Mouse (Mus musculus) spleen, postnatal 14 days (tissue): ENCODE results near the gene Zcchc3.
"Not testable (repeated sequence)": the region's sequence is repeated elsewhere in the genome, so short reads cannot be mapped to it uniquely, and the experiment has no call there.

Experiments used
- DNase-seq, 2 experiments: peaks; one replicate each; pipeline ENCODE4 v3.0.0; 2021 to 2022; ENCODE audit warnings: low spot score in 2 of 2

Zcchc3 gene

DNA sequence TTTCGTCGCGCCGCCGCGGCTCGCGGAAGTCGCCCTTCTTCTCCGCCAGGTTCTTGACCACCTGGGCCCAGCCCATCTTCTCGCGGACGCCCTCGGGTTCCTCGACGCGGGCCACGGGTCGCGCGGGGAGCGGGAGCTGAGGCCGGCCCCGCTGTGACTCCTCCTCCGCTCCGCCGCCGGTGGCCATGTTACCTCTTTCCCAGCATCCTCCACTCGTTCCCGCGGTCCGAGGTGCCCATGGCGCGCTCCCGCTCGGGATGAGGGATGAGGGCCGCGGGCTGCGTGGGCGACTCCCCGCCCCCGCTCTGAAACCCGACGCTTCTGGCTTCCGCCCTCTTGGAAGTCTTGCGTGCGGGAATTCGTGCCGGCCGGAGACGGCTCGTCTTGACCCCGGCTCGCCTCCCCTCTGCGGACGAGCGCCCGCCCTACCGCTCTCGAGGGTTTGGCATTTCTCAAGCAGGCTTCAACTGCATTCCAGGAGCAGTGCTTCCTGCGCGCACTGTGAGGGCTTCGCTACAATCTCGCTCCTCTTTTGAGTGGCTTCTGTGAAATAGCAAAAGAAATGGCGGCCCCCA, at the start of gene Zcchc3:
Gene Zcchc3, minus strand, starts transcription at position 437 of the 575 bp plus-strand sequence.
- peak; percentile 51 to 66 for DNase-seq

- DNase-seq: no peak
Measured at GRCm38 (mm10) chr2:152459241-152459640, 44.4 kb upstream of the Zcchc3 start.

DNA sequence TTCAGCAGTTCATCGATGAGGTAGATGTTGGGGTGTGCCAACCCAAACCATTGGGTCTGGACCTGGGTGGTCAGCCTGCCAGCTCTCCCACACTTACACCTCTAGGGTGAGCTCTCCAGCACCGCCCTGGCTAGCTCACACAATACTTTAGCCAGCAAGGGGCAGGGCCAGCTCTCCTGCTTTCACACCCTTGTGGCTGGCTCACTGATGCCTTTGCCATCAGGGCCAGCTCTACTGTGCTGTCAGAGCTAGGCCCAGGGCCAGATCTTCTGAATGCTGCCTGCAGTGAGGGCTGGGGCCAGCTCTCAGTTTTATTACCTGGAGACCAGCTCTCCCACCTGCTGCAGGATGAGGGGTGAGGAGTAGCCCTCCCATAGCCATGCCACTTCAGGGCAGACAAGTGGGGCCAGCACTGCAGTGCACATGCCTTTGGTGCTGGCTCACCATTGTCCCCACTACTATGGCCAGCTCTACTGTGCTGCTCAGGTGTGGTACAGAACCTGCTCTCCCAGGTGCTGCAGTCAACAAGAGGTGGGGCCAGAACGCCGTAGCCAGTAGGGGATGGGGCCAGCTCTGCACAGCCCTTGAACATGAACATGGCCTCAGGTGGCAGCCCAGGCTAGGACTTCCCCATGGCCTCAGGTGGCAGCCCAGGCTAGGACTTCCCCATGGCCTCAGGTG, 37.4 kb upstream of the Zcchc3 start:
- no peak for DNase-seq

GRCm38 (mm10) chr2:152450241-152450640, 35.4 kb upstream of the Zcchc3 start:
- DNase-seq: peak in 1 of 2 experiments; percentile 27

DNA sequence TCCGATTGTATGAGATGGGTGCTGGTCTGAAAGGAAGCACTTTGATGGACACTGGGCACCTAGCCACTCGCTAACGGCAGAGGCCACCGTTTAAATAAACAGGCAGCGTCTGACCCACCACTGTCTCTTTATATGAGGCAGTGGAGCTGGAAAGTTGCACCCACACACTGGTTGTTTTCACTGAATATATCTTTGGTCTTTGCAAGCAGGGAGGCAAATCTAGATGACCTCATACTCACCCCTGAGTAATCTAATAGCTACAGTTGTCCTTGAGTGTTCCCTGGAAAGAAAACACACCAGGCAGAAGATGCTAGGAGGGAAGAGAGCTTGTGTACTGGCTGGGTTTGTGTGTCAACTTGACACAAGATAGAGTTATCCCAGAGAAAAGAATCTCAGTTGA, 32.6 kb upstream of the Zcchc3 start:
- DNase-seq: no peak

- DNase-seq: no peak
Measured at GRCm38 (mm10) chr2:152446642-152447041, 31.8 kb upstream of the Zcchc3 start.

- DNase-seq: no peak
Measured at GRCm38 (mm10) chr2:152443281-152443680, 28.5 kb upstream of the Zcchc3 start.

DNA sequence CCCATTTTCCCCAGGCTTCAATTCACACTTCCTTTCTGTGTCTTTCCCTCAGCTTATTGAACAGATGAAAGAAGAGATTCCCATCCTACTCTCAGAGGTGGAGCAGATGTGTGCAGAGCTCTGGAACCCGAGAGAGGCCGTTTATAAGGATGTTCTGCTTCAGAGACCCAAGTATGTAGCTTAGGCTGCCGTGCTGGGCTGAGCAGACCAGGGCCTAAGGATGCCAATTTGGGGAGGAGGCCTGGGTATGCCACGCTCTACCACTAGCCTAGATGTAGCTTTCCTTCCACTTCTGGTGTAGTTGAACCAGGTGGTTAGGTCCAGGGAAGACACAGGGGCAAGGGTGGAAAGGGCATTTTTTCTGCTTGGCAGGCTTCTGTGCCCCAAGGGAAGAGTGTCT, 27.5 kb upstream of the Zcchc3 start:
- DNase-seq: no peak

DNA sequence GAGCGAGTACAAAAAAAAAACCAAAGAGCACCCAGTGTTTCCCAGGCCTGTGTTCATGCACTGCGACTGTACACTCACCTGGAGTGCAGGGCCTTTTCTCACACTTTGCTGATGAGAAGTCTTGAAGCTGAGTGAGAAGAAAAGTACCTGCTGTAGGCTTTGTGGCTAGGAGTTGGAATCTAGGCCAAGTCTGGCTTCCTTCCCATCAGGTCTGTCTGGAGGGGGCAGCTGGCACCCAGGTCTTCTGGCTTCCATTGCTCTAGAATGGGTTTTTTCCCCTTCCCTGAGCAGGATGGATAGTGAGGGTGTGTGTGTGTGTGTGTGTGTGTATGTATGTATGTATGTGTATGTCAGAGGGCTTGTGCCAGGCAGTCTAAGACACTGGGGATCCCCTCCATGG, 25.0 kb upstream of the Zcchc3 start:
- DNase-seq: no peak

DNA sequence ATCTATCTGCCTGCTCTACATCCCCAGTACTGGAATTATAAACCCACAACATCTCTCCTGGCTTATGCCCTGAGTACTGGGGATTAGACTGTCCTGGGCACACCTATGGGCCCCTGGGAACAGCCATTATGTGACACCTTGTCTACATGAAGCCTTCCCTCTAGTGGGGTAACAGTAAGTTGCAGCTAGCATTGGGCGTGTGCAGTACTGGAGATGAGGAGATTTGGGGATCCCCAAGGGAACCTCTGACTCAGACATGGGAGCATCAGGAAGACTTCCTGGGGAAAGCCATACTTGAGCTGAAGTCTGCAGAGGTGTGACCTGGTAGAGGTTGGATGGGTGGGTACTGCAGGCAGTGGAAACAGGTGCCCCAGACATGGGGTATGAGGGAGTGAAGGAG, 24.1 kb upstream of the Zcchc3 start:
- DNase-seq: no peak

GRCm38 (mm10) chr2:152436983-152437860, 22.4 kb upstream of the Zcchc3 start:
- DNase-seq: peak; percentile 57 to 74

DNA sequence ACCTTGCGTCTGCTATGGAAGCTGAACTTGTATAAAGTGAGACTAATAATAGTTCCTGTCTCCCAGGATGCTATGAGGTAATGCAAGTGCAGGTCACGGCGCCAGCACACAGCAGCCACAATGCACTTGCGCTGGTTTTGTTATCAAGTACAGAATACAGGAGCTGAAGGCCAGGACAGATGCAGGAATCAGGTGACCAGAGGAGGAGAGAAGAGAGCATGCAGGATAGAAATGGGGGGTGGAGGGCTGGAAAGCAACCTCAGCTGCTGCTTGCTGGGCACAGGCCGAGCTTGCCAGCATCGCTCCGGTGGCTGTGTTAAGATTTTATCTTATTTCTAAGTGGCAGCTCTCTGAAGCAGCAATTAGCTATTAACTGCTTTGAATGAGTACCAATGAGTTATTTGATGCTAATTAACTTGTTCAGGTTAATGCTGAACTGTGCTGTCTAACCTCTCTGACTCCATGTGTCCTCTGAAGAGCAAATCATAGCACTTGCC, 21.6 kb upstream of the Zcchc3 start:
- DNase-seq: no peak

- not testable (repeated sequence) for DNase-seq
Measured at GRCm38 (mm10) chr2:152428481-152428880, 13.7 kb upstream of the Zcchc3 start.

DNA sequence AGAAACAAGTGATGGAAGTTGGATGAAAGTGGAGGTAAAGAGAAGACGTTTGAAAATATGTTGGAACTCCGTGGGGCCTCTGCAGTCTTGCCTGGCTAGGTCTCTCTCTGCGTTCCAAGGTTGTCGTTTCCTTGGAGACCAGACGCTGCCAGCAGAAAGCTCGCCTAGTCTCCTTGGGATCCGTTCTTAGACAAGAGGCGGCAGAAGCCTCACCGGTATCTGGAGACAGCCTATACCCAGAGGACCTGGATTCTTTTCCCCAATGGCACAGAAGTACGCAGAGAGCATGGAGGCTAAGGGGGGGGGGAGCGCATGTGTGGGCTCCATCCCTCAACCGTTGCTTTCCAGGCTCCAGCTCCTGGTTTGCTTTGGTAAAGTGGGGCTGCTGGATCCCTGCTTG, 12.7 kb upstream of the Zcchc3 start:
- no peak for DNase-seq

GRCm38 (mm10) chr2:152415786-152416185, 959 bp upstream of the Zcchc3 start:
- no peak for DNase-seq

DNA sequence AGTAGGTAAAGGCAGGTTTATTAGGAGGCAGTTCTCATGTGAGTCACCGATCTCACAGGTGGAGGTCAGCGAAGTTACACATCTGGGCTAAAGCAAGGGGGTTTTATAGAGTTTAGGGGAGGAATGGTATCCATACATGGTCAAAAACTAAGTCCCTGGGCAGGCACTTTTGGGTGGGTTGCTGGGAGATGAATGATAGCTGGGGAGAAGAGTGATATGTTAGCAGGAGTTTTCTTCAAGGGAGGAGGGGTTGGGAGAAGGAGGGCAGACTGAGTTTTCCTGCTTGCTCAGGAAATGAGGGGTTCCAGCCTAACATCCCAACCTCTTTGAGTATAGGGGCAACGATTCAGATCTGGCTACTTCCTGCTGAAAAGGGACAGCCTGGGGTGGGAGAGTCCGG, 460 bp upstream of the Zcchc3 start, which contains the start of gene 6820408C15Rik:
Gene 6820408C15Rik, plus strand, starts transcription at position 301 of the 400 bp plus-strand sequence.
- DNase-seq: no peak

GRCm38 (mm10) chr2:152413765-152414584, 852 bp downstream of the Zcchc3 start:
- DNase-seq: peak; percentile 16 to 22

DNA sequence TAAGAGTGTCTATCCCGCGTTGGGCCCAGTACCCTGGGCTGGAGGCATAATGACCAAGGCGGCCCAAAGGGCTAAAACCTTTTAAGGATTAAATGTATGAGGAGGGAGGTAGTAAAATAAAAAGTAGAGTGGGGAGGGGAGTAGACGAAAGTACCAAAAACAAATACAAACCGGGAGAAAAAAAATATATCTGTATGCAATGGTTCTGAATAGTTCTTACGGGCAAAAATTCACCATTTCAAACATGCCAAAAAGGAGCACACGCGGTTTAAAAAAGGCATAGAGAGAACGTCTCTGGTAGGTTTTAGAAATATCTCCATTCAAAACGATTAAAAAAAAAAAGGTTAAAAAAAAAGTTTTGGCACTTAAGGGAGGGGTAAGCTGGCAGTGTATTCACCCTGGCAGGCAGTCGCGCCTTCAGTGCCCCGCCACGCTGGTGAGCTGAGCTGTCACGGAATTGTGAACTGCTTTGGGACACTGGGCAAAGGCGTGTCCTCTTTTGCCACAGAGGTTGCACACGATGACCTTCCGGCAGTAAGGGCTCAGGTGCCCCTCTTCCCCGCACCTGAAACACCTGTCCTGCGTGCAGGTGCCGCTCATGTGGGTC, 1.6 kb downstream of the Zcchc3 start:
- DNase-seq: no peak

DNA sequence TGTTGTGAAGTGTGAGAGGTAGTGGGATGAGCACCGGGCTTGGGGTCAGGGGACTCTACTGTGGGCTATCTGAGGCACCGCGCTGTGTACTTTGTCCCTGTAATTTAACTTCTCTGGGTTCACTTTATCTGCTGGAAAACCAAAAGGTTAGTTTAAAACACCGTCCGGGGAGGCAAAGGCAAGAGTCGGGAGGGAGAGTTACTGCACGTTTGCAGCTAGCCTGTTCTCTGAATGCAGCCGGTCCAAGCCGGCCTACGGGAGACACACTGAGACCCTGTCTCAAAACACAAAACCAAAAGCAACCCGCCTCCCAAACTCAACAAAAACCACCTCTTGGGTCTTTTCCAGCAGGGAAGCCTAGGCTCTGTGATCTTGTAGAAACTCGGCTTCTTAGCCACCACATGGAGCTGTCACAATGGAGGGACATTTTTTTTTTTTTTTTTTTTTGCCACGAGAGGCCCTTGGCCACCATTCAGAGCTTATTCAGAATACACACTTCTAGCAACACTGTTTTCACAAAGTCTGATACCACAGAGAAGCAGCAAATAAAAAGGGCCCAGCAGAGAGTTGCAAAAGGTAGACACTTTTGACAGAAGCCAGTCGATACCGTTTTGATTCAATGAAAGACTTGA, 2.2 kb downstream of the Zcchc3 start:
- DNase-seq: no peak

GRCm38 (mm10) chr2:152411471-152411870, 3.4 kb downstream of the Zcchc3 start:
- no peak for DNase-seq

DNA sequence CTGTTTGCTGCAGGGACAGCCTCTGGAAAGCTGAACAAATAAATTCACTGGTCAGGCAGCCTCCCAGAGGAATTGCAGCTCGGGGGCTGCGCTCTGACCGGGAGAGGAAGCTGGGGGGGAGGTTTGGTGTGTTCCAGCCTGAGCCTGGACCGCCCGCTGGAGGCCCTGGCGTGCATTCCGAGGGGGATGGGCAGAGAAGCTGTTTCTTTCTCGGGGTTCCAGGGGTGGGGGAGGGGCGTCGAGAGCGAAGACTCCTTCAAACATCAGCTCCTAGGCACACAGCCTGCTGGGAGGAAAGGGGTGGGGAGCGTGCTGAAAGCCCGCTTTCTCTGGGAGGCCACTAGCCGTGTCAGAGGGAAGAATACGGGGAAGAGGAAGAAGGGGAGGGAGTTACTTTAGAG, 3.9 kb downstream of the Zcchc3 start:
- peak in 1 of 2 experiments; percentile 17 for DNase-seq
